Mouse (Mus musculus) embryonic facial prominence, embryonic 15.5 days (tissue): ENCODE data around the gene H2al2a. TPM values are rescaled to one million over a fixed set of nuclear protein-coding genes. Genes with fewer than 3 reads are reported as not detected.
"Not testable (repeated sequence)": the region's sequence is repeated elsewhere in the genome, so short reads cannot be mapped to it uniquely, and the experiment has no call there.

ENCODE experiments used
- ATAC-seq: fragments of 200-750 bp; cut with Nextera tagmentation; 2 replicates; pipeline ENCODE4 v1.8.0; 2017; ENCODE audit warnings: low read depth, moderate TSS enrichment; ENCODE audit not compliant: insufficient number of reproducible peaks, low FRiP score, low TSS enrichment
- H3K27ac ChIP-seq: fragments of 300-500 bp; sonication (generic); replicated peaks from 2 replicates; pipeline ENCODE4 v1.5.1; 2015; ENCODE audit warnings: mild to moderate bottlenecking, inconsistent platforms
- H3K27me3 ChIP-seq: fragments of 300-500 bp; sonication (generic); 2 replicates; pipeline ENCODE4 v1.6.1; 2015; ENCODE audit warnings: inconsistent platforms
- H3K36me3 ChIP-seq: fragments of 300-500 bp; sonication (generic); 2 replicates; pipeline ENCODE4 v1.6.1; 2015; ENCODE audit warnings: mild to moderate bottlenecking, inconsistent platforms
- H3K4me1 ChIP-seq: fragments of 300-500 bp; sonication (generic); 2 replicates; pipeline ENCODE4 v1.6.1; 2015; ENCODE audit warnings: inconsistent platforms
- H3K4me2 ChIP-seq: fragments of 300-500 bp; sonication (generic); replicated peaks from 2 replicates; pipeline ENCODE4 v1.6.1; 2015; ENCODE audit warnings: mild to moderate bottlenecking, inconsistent platforms
- H3K4me3 ChIP-seq: fragments of 300-500 bp; sonication (generic); replicated peaks from 2 replicates; pipeline ENCODE4 v1.5.1; 2015; ENCODE audit warnings: mild to moderate bottlenecking, inconsistent platforms
- H3K9ac ChIP-seq: fragments of 300-500 bp; sonication (generic); 2 replicates; pipeline ENCODE4 v1.6.1; 2015; ENCODE audit warnings: inconsistent platforms
- H3K9me3 ChIP-seq: fragments of 300-500 bp; sonication (generic); replicated peaks from 2 replicates; pipeline ENCODE4 v1.6.1; 2016; ENCODE audit warnings: inconsistent platforms
- WGBS: fragments of 180-500 bp; shearing (Covaris S2); methylation state at CpG from one replicate; pipeline ENCODE4 v1.1.7; 2015; 5-methylcytosine and 5-hydroxymethylcytosine counted together
- polyA plus RNA-seq: library from polyadenylated mRNA; unstranded; fragments of >200 nt; fragmentation: Nextera tagmentation; extraction: Ambion mirVana; gene quantifications from 2 replicates; pipeline ENCODE4 v1.2.1, GENCODE M21; 2015

The H2al2a gene
- polyA plus RNA-seq, 1 experiment from 2014 or later: not detected

GRCm38 (mm10) chr2:18002306-18002705 is 5.5 kb upstream of the H2al2a start:
- ATAC-seq: no peak
- Histone ChIP-seq H3K36me3 (no peaks in the 10 kb centered on the region), H3K4me3 (no peak overlapping the region), H3K9me3 (no peaks in the 10 kb centered on the region), H3K4me2 (no peak overlapping the region), H3K27ac (no peak overlapping the region), H3K9ac (no peak overlapping the region), H3K4me1 (no peaks in the 10 kb centered on the region), H3K27me3 (no peaks in the 10 kb centered on the region)
- WGBS: 87% methylated on average over 3 of the region's 3 CpGs

- Histone ChIP-seq H3K4me1 (no peaks in the 10 kb centered on the region), H3K27me3 (no peaks in the 10 kb centered on the region), H3K4me3 (no peak overlapping the region), H3K9me3 (no peaks in the 10 kb centered on the region), H3K4me2 (no peak overlapping the region), H3K9ac (no peak overlapping the region), H3K27ac (no peak overlapping the region), H3K36me3 (no peaks in the 10 kb centered on the region)
- no peak for ATAC-seq
Measured at GRCm38 (mm10) chr2:17989562-17989961, 7.2 kb downstream of the H2al2a start.

- Histone ChIP-seq H3K9me3 (no peaks in the 10 kb centered on the region), H3K9ac (no peak overlapping the region), H3K36me3 (no peaks in the 10 kb centered on the region), H3K27me3 (no peaks in the 10 kb centered on the region), H3K4me2 (no peak overlapping the region), H3K4me1 (no peaks in the 10 kb centered on the region), H3K4me3 (no peak overlapping the region), H3K27ac (no peak overlapping the region)
- no peak for ATAC-seq
- WGBS: 58% methylated on average over 3 of the region's 3 CpGs
Measured at GRCm38 (mm10) chr2:17989115-17989514, 7.6 kb downstream of the H2al2a start.

GRCm38 (mm10) chr2:17986694-17987093 is 10.1 kb downstream of the H2al2a start:
- Histone ChIP-seq H3K4me2 (no peak overlapping the region), H3K4me1 (no peaks in the 10 kb centered on the region), H3K36me3 (no peaks in the 10 kb centered on the region), H3K4me3 (no peak overlapping the region), H3K9ac (no peak overlapping the region), H3K27ac (no peak overlapping the region), H3K27me3 (no peaks in the 10 kb centered on the region), H3K9me3 (no peaks in the 10 kb centered on the region)
- 84% methylated on average over 3 of the region's 3 CpGs for WGBS
- ATAC-seq: no peak

GRCm38 (mm10) chr2:17984774-17985173 is 12.0 kb downstream of the H2al2a start:
- Histone ChIP-seq H3K27me3 (no peaks in the 10 kb centered on the region), H3K27ac (no peak overlapping the region), H3K4me3 (no peak overlapping the region), H3K9ac (no peak overlapping the region), H3K36me3 (no peaks in the 10 kb centered on the region), H3K4me2 (no peak overlapping the region), H3K9me3 (no peaks in the 10 kb centered on the region), H3K4me1 (no peaks in the 10 kb centered on the region)
- WGBS: 89% methylated on average over 3 of the region's 3 CpGs
- no peak for ATAC-seq

- no peak for ATAC-seq
- no peaks in the 10 kb centered on the region for H3K36me3 ChIP-seq
- H3K27ac ChIP-seq: no peak overlapping the region
- no peaks in the 10 kb centered on the region for H3K4me1 ChIP-seq
- no peak overlapping the region for H3K4me3 ChIP-seq
- H3K4me2 ChIP-seq: no peak overlapping the region
- no peaks in the 10 kb centered on the region for H3K9me3 ChIP-seq
- H3K27me3 ChIP-seq: no peaks in the 10 kb centered on the region
- no peak overlapping the region for H3K9ac ChIP-seq
- 79% methylated on average over 1 of the region's 1 CpGs for WGBS
Measured at GRCm38 (mm10) chr2:17982747-17983146, 14.0 kb downstream of the H2al2a start.

GRCm38 (mm10) chr2:17978706-17979105 is 18.1 kb downstream of the H2al2a start:
- Histone ChIP-seq H3K9me3 (no peaks in the 10 kb centered on the region), H3K27ac (no peak overlapping the region), H3K4me1 (no peaks in the 10 kb centered on the region), H3K27me3 (no peaks in the 10 kb centered on the region), H3K36me3 (no peaks in the 10 kb centered on the region), H3K9ac (no peak overlapping the region), H3K4me3 (no peak overlapping the region), H3K4me2 (no peak overlapping the region)
- no peak for ATAC-seq
- WGBS: 94% methylated on average over 6 of the region's 6 CpGs

- H3K9ac ChIP-seq, H3K9me3 ChIP-seq, H3K4me1 ChIP-seq, H3K27me3 ChIP-seq, ATAC-seq, H3K36me3 ChIP-seq, H3K4me2 ChIP-seq, H3K27ac ChIP-seq, H3K4me3 ChIP-seq: not testable (repeated sequence)
- WGBS: 88% methylated on average over 7 of the region's 7 CpGs
Measured at GRCm38 (mm10) chr2:17978251-17978650, 18.5 kb downstream of the H2al2a start.

- H3K4me1 ChIP-seq, H3K9ac ChIP-seq, H3K27ac ChIP-seq, H3K4me2 ChIP-seq, H3K27me3 ChIP-seq, H3K36me3 ChIP-seq, H3K4me3 ChIP-seq, H3K9me3 ChIP-seq, ATAC-seq: not testable (repeated sequence)
Measured at GRCm38 (mm10) chr2:17977645-17978044, 19.1 kb downstream of the H2al2a start.

GRCm38 (mm10) chr2:17975601-17976327 is 21.0 kb downstream of the H2al2a start:
- no peak for ATAC-seq
- WGBS: 40% methylated on average over 4 of the region's 4 CpGs
- no peak overlapping the region for H3K27ac ChIP-seq

GRCm38 (mm10) chr2:17973868-17974440 is 22.8 kb downstream of the H2al2a start:
- Histone ChIP-seq H3K27me3 (no peaks in the 10 kb centered on the region), H3K4me2 (no peak overlapping the region), H3K9ac (no peak overlapping the region), H3K27ac (no peak overlapping the region), H3K36me3 (no peaks in the 10 kb centered on the region), H3K4me1 (no peaks in the 10 kb centered on the region), H3K9me3 (no peaks in the 10 kb centered on the region), H3K4me3 (no peak overlapping the region)
- WGBS: 47% methylated on average over 2 of the region's 2 CpGs
- ATAC-seq: no peak

More at GRCm38 (mm10) chr2:17975601-17976327, 21.0 kb downstream of the H2al2a start:
- H3K9ac ChIP-seq: no peak overlapping the region
- no peaks in the 10 kb centered on the region for H3K9me3 ChIP-seq
- no peaks in the 10 kb centered on the region for H3K36me3 ChIP-seq
- no peak overlapping the region for H3K4me2 ChIP-seq
- H3K27me3 ChIP-seq: no peaks in the 10 kb centered on the region
- no peak overlapping the region for H3K4me3 ChIP-seq
- H3K4me1 ChIP-seq: no peaks in the 10 kb centered on the region

GRCm38 (mm10) chr2:17973246-17973645 is 23.5 kb downstream of the H2al2a start:
- Histone ChIP-seq H3K9me3 (no peaks in the 10 kb centered on the region), H3K27ac (no peak overlapping the region), H3K9ac (no peak overlapping the region), H3K4me1 (no peaks in the 10 kb centered on the region), H3K4me3 (no peak overlapping the region), H3K36me3 (no peaks in the 10 kb centered on the region), H3K4me2 (no peak overlapping the region), H3K27me3 (no peaks in the 10 kb centered on the region)
- ATAC-seq: no peak
- WGBS: 83% methylated on average over 5 of the region's 5 CpGs
